Mouse (Mus musculus): ENCODE data around the gene Ppm1h.
A peak's percentile ranks its signal among the peaks of the same experiment; 100 is the strongest.

Ppm1h gene

GRCm38 (mm10) chr10:122747151-122747925 is 68.8 kb downstream of the Ppm1h start:
- DNase-seq = no peak

DNA sequence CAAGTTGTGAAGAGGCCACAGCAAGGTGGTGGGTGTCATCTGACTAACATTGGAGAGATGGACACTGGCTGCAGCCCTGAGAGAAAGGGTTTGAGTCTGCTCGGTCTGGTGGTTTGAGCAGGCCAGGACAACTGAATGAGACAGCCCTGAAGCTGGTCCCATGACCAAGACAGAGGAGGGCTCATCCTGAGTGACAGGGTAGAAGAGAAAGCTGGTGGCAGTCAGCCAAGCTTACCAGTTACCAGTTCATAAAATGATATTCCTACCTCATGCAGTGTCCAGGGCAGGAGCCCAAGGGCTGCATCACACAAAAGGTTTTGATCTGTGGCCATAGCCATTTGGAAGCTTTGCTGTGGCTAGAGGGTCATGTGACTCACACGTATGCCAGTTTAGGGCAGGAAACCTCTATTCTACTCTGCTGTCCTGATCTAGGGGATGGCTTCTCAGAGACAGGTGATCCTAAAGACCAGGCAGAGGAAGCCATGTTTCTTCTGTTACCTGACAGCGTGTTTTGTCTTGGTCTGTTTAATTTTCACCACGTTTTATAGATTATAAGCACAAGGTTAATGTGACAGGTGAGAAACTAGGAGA is 69.9 kb downstream of the Ppm1h start:
- peak; percentile 88 for DNase-seq

DNA sequence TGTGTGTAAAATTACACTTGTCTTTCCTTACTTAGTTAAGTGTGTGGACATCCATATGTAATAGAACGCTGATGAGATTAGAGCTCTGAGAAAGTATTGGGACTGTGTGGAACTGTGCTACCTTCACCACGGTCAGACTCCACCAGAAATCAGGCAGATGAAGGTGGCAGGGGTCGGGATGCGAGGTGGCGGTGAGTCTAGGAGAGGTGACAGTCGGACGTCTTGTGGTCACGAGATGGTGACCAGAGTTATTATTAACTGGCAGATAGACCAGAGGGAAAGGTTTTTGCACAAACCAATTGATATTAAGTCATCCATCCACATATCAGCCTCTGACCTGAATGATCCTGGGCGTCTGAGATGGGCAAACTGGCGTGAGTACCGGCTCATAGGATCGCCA is 70.5 kb downstream of the Ppm1h start:
- no peak for DNase-seq

DNA sequence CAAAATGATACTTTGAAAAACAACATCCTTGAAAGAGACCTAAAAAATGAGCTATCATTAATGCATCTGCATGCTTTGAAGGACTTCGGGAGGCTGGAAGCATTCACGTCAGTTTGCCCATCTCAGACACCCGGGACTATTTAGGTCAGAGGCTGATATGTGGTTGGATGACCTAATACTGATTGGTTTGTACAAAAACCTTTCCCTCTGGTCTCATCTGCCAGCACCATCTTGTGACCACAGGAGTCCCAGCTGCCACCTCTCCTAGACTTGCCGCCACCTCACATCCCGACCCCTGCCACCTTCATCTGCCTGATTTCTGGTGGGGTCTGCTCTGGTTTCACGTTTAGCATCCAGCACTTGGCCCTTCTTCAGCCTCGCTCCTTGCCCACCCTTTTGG is 71.3 kb downstream of the Ppm1h start:
- peak; percentile 49 for DNase-seq

- no peak for DNase-seq
These were observed 74.7 kb downstream of the Ppm1h start for GRCm38 (mm10) chr10:122752950-122753923.

GRCm38 (mm10) chr10:122753924-122754307 is 75.4 kb downstream of the Ppm1h start:
- no peak for DNase-seq

- no peak for DNase-seq
These were observed 76.4 kb downstream of the Ppm1h start for GRCm38 (mm10) chr10:122754967-122755366.

- no peak for DNase-seq
These were observed 78.4 kb downstream of the Ppm1h start for GRCm38 (mm10) chr10:122756879-122757530.

GRCm38 (mm10) chr10:122757727-122758126 is 79.2 kb downstream of the Ppm1h start:
- DNase-seq = no peak

- DNase-seq = no peak
These were observed 79.8 kb downstream of the Ppm1h start for GRCm38 (mm10) chr10:122758346-122758745.

- DNase-seq = no peak
These were observed 81.2 kb downstream of the Ppm1h start for GRCm38 (mm10) chr10:122759729-122760128.

GRCm38 (mm10) chr10:122760469-122761307 is 82.1 kb downstream of the Ppm1h start:
- no peak for DNase-seq

- no peak for DNase-seq
These were observed 84.4 kb downstream of the Ppm1h start for GRCm38 (mm10) chr10:122762772-122763511.

DNA sequence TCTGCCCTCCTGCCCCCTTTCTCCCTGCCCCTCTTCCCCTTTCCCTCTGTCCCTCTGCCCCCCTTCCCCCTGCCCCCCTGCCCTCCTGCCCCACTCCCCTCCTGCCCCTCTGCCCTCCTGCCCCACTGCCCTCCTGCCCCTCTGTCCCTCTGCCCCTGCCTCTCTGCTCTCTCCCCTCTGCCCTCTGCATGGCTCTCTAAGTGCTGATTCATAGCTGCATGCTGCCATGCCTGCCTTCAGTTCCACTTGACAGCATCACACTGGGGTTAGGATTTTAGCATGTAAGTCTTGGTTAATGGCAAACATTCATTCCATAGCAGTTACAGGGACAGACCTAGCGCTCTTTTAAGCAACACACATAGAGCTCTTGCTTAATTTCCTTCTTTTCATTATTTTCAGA is 85.0 kb downstream of the Ppm1h start:
- no peak for DNase-seq

- no peak for DNase-seq
These were observed 86.1 kb downstream of the Ppm1h start for GRCm38 (mm10) chr10:122764653-122765052.

GRCm38 (mm10) chr10:122765521-122765920 is 87.0 kb downstream of the Ppm1h start:
- no peak for DNase-seq

DNA sequence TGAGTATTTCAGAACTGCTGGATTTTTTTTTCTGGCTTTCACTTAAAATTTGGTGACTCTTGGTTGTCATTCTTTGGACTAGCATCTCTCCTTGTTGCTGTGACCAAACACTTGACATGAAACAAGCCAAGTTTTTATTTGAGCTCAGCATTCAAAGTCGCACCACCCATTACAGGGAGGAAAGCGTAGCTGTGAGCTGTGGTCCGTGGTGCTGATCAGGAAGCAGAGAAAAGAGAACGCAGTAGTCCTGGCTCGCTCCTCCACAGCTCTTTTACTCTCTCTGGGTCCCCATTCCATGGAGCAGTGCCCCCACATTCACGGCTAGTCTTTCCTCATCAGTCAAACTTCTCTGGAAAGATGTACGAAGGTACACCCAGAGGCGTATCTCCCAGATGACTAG is 87.4 kb downstream of the Ppm1h start:
- DNase-seq = no peak

GRCm38 (mm10) chr10:122768204-122768892 is 89.8 kb downstream of the Ppm1h start:
- no peak for DNase-seq

- no peak for DNase-seq
These were observed 90.4 kb downstream of the Ppm1h start for GRCm38 (mm10) chr10:122768893-122769341.

DNA sequence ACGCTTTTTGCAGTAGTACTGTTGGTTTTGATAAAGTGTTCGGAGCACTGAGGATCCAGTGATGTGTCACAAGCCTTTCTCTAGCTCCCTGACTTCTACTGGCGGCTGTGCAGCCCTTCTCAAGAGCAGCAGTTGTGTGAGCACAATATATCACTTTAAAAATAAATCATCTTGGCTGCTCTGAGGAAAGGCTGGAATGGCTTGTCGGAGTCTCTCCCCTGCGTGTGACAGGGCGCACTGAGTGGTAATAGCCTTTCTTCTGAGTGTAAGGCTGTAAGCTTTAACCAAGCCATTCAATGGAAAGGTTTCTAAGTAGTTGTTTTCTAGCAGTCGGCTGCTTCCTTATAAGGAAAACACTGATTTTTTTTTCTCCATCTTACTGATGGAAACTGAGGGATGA is 91.8 kb downstream of the Ppm1h start:
- no peak for DNase-seq

GRCm38 (mm10) chr10:122770987-122771386 is 92.4 kb downstream of the Ppm1h start:
- no peak for DNase-seq
